Mouse (Mus musculus): ENCODE data around the gene Slc44a2.

DNA sequence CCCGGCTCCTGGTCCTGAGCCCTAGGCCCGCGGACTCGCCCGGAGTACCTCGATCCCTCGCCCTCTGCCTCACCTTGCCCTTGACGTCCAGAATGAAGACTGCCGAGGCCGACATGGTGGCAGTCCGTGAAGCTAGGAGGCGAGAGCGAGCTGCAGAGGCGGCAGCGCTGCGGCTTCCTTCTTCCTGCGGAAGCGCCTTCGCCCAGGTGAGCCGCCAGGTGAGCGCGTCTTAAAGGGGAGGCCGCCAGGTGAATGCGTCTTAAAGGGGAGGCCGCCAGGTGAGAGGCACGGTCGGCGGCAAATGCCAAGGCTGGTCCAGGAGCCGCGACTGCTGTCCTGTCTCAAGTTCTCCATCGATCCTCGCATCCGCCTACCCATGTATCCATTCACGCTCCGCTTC, 8.4 kb upstream of the Slc44a2 start, which contains the start of gene Ap1m2:
- TF ChIP-seq UBTF (IDR thresholded peaks at IDR 0.05; ENCODE audit: low read depth, low read length): no peak
- TF ChIP-seq ETS1 (conservative IDR thresholded peaks at IDR 0.05; ENCODE audit: low read depth, low read length): no peak
- no peak for TF ChIP-seq CTCF (conservative IDR thresholded peaks at IDR 0.05 in 1 of 2, IDR thresholded peaks at IDR 0.05 in 1 of 2; ENCODE audit: low read depth in 2 of 2, low read length in 2 of 2)
- TF ChIP-seq ELF1 (IDR thresholded peaks at IDR 0.05; ENCODE audit: low read depth, low read length): no peak
- no peak for TF ChIP-seq EP300 (IDR thresholded peaks at IDR 0.05; ENCODE audit: low read length)
- TF ChIP-seq NRF1 (IDR thresholded peaks at IDR 0.05; ENCODE audit: low read depth, low read length): no peak
- no peak for TF ChIP-seq ZC3H11A (IDR thresholded peaks at IDR 0.05; ENCODE audit: low read depth, low read length)
- TF ChIP-seq ZNF384 (IDR thresholded peaks at IDR 0.05; ENCODE audit: low read depth, low read length): no peak

Measured in CH12.LX (cell line).